Mouse (Mus musculus) hematopoietic stem cell, adult 5-6 weeks (primary cell): ENCODE measurements at regions not wholly inside any gene's neighbourhood (a gene's known extent, or its start where the extent isn't known, plus 50 kb on each side); places are given as distances from the start of the nearest gene placed in this dataset.

Experiments
- ATAC-seq, 2 experiments: fragments of 125-278 bp in 1 of 2; replicated peaks in 1 of 2; 2 replicates each; pipeline ENCODE4 v1.8.0; 2016 to 2017; ENCODE audit warnings: inconsistent platforms in 2 of 2, mild to moderate bottlenecking in 2 of 2, moderate number of reproducible peaks in 2 of 2, low read depth in 1 of 2, moderate TSS enrichment in 1 of 2; ENCODE audit not compliant: low FRiP score in 2 of 2, poor library complexity in 2 of 2, severe bottlenecking in 2 of 2, insufficient read depth in 1 of 2, low TSS enrichment in 1 of 2

- no peak for ATAC-seq
These were observed 173.0 kb upstream of the 3110018I06Rik start for GRCm38 (mm10) chr12:107315446-107315845.

DNA sequence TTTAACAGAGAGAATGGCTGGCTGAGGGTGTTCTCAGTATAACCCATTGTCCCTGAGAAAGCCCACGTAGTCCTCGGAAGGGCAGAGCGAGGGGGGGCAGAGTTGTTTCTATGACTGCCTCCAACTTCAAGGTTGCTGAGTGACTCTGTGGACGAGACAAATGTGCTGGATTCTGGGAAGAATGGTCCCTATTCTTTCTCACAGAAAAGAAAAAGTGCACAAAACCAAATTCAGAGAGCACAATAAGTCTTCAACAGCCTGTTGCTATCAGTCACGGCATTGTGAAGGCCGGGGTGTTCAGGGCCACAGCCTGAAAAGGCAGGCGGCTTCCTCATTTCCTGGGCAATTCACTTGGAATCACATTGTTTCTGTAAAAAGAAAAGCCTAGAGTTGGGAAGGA, 165.6 kb upstream of the 3110018I06Rik start:
- ATAC-seq: no peak

DNA sequence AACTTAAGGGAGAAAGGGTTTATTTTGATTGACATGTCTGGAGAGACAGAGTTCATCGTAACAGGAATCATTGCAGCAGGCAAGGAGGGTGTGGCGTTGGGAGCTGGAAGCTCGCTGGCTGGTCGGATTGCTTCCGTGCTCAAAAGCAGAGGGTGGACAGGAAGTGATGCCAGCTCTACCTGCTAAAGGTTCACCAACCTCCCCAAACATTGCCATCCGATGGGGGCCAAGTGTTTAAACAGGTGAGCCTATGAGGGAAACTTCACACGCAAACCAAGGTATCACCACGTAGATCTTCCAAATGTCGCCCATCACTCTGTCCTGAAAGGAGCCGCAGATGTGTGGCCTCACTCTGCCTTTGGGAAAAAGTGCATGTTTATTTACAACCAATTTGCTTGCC, 162.3 kb upstream of the 3110018I06Rik start:
- no peak for ATAC-seq

- ATAC-seq: no peak
These were observed 161.2 kb upstream of the 3110018I06Rik start for GRCm38 (mm10) chr12:107327107-107327770.

DNA sequence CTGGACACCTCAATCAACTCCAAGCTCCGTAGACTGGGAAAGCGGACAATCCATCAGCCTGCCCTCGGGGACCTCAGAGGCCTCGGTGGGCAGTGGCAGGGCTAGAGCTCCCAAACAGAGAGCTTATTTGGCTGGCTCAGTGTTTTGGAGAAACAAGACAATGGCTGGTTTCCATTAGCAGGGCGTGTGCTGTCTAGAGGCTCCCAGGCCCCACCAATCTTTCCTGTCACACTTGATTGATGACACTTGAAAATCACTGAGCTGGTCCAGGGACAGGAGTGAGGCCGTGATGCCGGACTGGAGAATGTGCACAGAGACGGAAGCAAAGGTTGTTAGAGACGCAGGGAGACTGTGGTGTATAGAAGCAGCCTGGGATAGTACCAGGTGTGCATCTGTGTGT, 159.4 kb upstream of the 3110018I06Rik start:
- ATAC-seq: no peak

DNA sequence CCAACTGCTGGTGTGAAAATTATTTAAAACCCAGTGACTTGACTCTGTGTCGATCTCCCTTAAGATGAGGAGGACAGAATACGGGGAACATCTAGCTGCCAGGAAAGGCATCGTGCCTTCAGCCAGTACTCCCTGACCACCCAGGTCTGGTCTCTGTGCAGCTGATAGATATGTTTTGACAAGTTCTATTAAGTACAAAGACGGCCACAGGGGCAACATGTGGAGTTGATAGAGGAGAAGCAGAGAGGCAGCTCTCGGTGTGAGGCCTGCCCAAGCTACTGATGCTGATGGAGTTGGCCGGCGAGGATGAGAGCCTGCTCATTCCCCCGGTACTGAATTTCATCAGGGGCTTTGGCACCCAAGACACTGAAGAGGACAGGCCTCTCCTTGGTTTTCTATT, 154.1 kb upstream of the 3110018I06Rik start:
- no peak for ATAC-seq

GRCm38 (mm10) chr12:107335106-107335505, 153.3 kb upstream of the 3110018I06Rik start:
- no peak for ATAC-seq

GRCm38 (mm10) chr12:107338758-107339157, 149.7 kb upstream of the 3110018I06Rik start:
- ATAC-seq: no peak

DNA sequence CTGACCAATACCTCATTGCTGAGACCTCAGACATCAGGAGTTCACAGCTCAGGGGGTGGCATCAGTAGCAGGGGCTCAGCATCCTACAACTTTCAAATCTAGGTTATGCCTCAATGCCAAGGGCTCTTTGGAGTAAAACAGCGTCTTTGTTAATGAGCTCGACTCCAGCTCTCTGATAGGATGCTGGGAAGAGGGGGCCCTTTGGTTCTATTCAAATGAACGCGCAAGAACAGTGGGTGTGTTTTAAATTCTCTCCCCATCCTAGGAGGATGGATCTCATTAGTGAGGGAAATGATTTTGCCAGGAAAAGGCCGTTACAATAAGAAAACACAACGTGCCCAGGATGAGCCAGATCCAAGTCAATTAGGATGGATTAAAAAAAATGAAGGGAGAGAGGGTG, 132.2 kb upstream of the 3110018I06Rik start:
- no peak for ATAC-seq

GRCm38 (mm10) chr12:107356974-107357373, 131.5 kb upstream of the 3110018I06Rik start:
- no peak for ATAC-seq

DNA sequence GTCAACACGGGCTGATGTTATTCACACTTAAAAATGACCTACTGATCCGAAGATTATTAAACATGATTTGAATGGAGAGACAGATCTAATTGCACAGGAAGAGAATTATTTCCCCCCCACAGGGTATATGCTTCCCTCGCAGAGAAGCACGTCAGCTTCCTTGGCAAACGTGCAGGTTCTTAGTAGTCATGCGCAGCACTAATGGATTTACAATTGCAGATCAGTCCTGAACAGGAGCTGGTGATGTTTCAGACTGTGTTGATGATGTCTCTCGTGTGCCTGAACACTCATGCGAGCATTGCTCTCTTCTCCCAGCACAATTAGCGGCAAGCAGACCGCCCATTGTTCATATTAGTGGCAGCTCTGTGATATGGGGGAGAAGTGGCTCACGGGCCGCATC, 127.9 kb upstream of the 3110018I06Rik start:
- no peak for ATAC-seq

DNA sequence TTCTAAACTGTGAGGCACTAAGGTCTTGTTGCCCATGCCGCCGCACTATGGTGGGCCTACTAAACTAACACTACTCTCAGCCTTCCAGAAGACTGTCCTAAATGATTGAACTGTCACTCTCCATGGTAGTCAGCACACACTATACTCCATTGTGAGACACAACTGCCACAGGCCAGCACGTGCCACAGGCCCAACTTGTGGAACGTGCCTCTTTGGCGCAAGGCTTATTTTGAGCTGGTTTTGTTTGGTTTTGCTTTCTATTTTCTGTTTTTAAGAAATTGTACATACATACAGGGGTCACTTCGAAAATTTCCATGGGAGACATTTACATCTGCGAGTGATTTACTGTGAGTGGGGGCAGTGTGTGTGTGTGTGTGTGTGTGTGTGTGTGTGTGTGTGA, 126.8 kb upstream of the 3110018I06Rik start:
- no peak for ATAC-seq

- no peak for ATAC-seq
These were observed 126.3 kb upstream of the 3110018I06Rik start for GRCm38 (mm10) chr12:107362120-107362519.

- no peak for ATAC-seq
These were observed 116.2 kb upstream of the 3110018I06Rik start for GRCm38 (mm10) chr12:107372254-107372653.

DNA sequence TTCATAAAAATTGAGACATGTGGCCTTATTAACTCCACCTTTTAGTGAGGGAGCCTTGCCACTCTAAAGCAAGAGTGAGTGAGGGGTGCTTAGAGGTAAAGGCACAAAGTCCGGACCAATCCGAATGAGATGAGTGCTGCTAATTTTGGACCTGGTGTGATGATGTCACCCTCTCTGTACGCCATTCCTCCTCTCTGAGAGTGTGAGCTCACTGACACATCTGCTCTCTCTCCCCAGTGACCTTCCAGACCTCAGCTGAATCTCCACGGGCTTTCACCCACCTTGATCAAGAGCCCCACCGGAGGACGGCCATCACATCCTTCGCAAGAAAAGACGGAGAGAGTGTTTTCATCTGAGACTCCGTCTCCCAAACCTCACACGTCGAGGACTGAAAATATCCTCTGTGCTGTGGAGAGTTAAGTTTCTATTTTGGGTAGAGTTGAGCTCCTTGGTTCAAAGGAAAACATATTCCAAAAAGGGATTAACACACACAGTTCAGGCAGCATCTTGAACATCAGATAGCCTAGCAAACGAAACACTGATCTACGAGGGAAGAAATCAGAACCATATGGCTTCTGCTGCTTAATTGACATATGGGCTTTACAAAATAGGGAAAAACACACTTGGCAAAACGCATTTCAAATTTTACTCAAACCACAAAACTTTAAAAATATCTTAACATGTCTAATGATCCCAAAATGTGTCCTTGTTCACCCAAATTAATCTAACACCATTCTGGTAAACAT, 96.2 kb upstream of the 3110018I06Rik start:
- ATAC-seq: no peak

GRCm38 (mm10) chr12:107394467-107394866, 94.0 kb upstream of the 3110018I06Rik start:
- ATAC-seq: no peak

DNA sequence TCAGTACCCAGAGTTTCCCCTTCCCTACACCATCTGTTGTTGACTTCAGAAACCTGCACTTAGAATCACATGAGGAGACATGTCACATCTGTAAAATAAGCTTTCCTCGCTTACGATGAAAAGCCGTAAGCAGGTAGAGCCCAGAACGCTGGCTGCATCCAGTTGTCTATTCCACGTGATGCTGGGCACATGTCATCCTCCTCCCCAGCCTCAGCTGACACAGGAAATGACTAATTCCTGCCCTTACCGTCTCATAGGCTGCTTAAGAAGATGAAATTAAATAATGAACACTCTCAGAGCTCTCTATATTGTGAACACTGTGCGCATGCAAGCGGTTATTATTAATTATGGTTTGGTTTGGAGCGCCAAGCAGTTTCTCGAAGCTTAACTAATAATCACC, 83.6 kb upstream of the 3110018I06Rik start:
- no peak for ATAC-seq

DNA sequence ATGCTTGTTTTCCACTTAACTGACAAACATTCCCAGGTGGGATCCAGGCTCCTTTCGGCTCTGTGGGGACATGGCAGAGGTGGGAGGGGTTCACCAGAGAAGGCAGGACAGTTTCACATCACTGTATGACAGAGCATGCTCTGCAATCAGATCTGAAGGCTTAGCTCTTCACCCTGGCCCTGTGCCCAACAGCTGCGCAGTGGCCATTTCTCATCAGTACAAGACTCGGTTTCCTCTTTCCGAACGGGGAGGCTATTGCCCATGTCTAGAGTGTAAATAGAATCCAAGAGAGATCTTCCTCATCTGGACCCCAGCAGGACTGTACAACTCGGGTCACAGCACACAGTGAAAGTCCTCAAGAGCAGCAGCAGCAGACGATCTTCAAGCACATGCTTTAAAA, 64.5 kb upstream of the 3110018I06Rik start:
- no peak for ATAC-seq

- no peak for ATAC-seq
These were observed 49.9 kb upstream of the 3110018I06Rik start for GRCm38 (mm10) chr12:107438506-107438905.
